Mouse (Mus musculus): Measurements from ENCODE around the gene Galk1. TPM values are rescaled to one million over a fixed set of nuclear protein-coding genes. Genes with fewer than 3 reads are reported as not detected.

The Galk1 gene
- polyA plus RNA-seq, 1 experiment from 2014 or later, result 65.5 TPM

- Histone ChIP-seq H3K4me2 (no peak overlapping the region), H3K27me3 (peaks cover 21% of the 10 kb centered on the region), H3K4me1 (replicated peaks) (no peaks in the 10 kb centered on the region), H3K9ac (no peak overlapping the region), H3K36me3 (no peaks in the 10 kb centered on the region), H3K27ac (no peak overlapping the region), H3K9me3 (no peaks in the 10 kb centered on the region), H3K4me3 (no peak overlapping the region)
- 88% methylated on average over 8 of the region's 8 CpGs for WGBS
- no peak for ATAC-seq (ENCODE audit: low FRiP score)
These were observed 29.2 kb downstream of the Galk1 start for GRCm38 (mm10) chr11:115983291-115983690.

- Histone ChIP-seq H3K4me2 (no peak overlapping the region), H3K27me3 (peaks cover 29% of the 10 kb centered on the region), H3K4me3 (no peak overlapping the region), H3K27ac (no peak overlapping the region), H3K9ac (no peak overlapping the region), H3K36me3 (no peaks in the 10 kb centered on the region), H3K9me3 (no peaks in the 10 kb centered on the region), H3K4me1 (replicated peaks) (no peaks in the 10 kb centered on the region)
- ATAC-seq (ENCODE audit: low FRiP score), result no peak
- WGBS, result 94% methylated on average over 15 of the region's 15 CpGs
These were observed 30.0 kb downstream of the Galk1 start for GRCm38 (mm10) chr11:115982472-115982871.

GRCm38 (mm10) chr11:115975544-115975943 lies 37.0 kb downstream of the Galk1 start:
- Histone ChIP-seq H3K4me1 (replicated peaks) (peaks cover 17% of the 10 kb centered on the region), H3K9ac (peak overlapping the region; percentile 64; the same call in 1 of the 2 replicates), H3K9me3 (no peaks in the 10 kb centered on the region), H3K4me2 (peak overlapping the region; percentile 65), H3K27ac (no peak overlapping the region; the same call in 1 of the 2 replicates), H3K36me3 (no peaks in the 10 kb centered on the region), H3K4me3 (peak overlapping the region; percentile 44), H3K27me3 (peaks cover 74% of the 10 kb centered on the region)
- WGBS, result 33% methylated on average over 12 of the region's 12 CpGs
- no peak for ATAC-seq (ENCODE audit: low FRiP score)

DNA sequence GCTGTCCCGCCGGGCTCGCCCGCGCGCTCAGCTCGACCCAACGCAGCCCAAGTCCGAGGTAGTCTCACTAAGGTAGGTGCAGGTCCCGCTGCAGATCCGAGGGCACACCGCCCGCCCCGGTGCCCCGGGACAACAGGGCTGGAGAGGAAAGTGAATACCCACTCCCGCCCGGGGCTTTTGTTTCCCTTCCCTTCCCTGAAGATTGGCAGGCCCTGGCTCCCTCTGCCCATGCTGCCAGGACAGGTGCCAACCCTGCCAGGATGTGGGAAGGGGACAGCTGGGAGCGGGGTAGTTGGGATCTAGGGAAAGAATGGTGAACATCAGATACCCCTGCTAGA lies 37.5 kb downstream of the Galk1 start:
- peak overlapping the region; percentile 65 for H3K4me2 ChIP-seq
- H3K4me1 ChIP-seq (replicated peaks), result peaks cover 20% of the 10 kb centered on the region
- peak overlapping the region; percentile 64 for H3K9ac ChIP-seq
- H3K27me3 ChIP-seq, result peaks cover 74% of the 10 kb centered on the region
- ATAC-seq (ENCODE audit: low FRiP score), result peak; percentile 46; the same call in 1 of the 2 replicates
- H3K27ac ChIP-seq, result 0 out of 2 replicates have a peak overlapping the region, but pooled peaks have one; percentile 18
- no peaks in the 10 kb centered on the region for H3K36me3 ChIP-seq
- no peaks in the 10 kb centered on the region for H3K9me3 ChIP-seq
- 2% methylated on average over 18 of the region's 18 CpGs for WGBS
- peak overlapping the region; percentile 44 for H3K4me3 ChIP-seq

DNA sequence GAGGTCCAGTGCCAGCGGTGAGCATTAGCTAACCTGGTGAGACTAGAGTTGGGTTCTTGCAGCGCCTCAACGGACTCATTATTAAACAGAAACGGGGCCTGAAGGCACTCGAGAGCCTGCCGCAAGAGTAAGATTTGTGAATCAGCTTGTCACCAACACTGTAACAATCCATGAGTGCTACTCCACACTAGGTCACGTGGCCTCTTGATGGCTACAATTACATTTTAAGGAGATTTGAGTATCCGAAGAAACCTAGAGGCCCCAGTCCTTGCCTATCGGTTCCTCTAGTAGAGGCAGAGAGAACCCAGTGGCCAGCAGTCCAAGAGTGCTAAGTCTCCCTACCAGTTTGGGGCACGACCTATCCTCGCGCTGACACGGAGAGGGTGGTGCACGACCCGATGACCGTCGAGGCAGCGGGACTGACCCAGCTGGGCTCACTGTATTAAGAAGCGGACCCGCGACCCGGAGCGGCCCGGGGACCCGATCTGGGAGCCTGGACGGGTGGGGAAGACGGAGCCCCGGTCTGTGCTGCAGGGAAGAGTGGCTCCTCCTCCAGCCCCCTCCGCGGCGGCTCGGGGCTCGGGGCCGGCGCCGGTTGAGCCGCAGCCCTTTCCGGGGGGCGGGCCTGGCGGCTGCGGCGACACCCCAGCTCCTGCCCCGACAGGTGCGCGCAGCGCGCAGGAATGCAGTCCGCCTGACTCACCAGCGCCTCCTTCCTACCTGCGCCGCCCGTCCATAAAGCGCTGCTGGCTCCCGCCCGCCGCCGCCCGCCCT lies 38.0 kb downstream of the Galk1 start, which contains the start of gene Itgb4:
Gene Itgb4 (plus strand): TSS at position 401 of the 774 bp plus-strand sequence.
- peaks cover 20% of the 10 kb centered on the region for H3K4me1 ChIP-seq (replicated peaks)
- 0 out of 2 replicates have a peak within 1 kb of the TSS, but pooled peaks have one; percentile 18 for H3K27ac ChIP-seq
- H3K4me2 ChIP-seq, result peak within 1 kb of the TSS; percentile 65
- H3K36me3 ChIP-seq, result no peaks in the 10 kb centered on the region
- ATAC-seq (ENCODE audit: low FRiP score), result peak; percentile 17; the same call in 1 of the 2 replicates
- 12% methylated on average over 44 of the region's 58 CpGs for WGBS
- peak within 1 kb of the TSS; percentile 44 for H3K4me3 ChIP-seq
- peak within 1 kb of the TSS; percentile 64 for H3K9ac ChIP-seq
- H3K9me3 ChIP-seq, result no peaks in the 10 kb centered on the region
- peaks cover 74% of the 10 kb centered on the region for H3K27me3 ChIP-seq

- Histone ChIP-seq H3K4me2 (no peak overlapping the region), H3K9ac (no peak overlapping the region), H3K27ac (no peak overlapping the region), H3K27me3 (peaks cover 42% of the 10 kb centered on the region), H3K36me3 (peaks cover 11% of the 10 kb centered on the region), H3K4me1 (replicated peaks) (peaks cover 20% of the 10 kb centered on the region), H3K9me3 (no peaks in the 10 kb centered on the region), H3K4me3 (no peak overlapping the region)
- no peak for ATAC-seq (ENCODE audit: low FRiP score)
- 65% methylated on average over 6 of the region's 6 CpGs for WGBS
These were observed 41.5 kb downstream of the Galk1 start for GRCm38 (mm10) chr11:115971016-115971415.

- H3K27ac ChIP-seq, result no peak overlapping the region
- H3K4me1 ChIP-seq (replicated peaks), result peaks cover 13% of the 10 kb centered on the region
- peaks cover 20% of the 10 kb centered on the region for H3K36me3 ChIP-seq
- H3K9me3 ChIP-seq, result no peaks in the 10 kb centered on the region
- no peak overlapping the region for H3K4me3 ChIP-seq
- peaks cover 34% of the 10 kb centered on the region for H3K27me3 ChIP-seq
- H3K4me2 ChIP-seq, result no peak overlapping the region
- peak overlapping the region; percentile 19; the same call in 1 of the 2 replicates for H3K9ac ChIP-seq
- 66% methylated on average over 15 of the region's 15 CpGs for WGBS
- ATAC-seq (ENCODE audit: low FRiP score), result no peak
These were observed 42.4 kb downstream of the Galk1 start for GRCm38 (mm10) chr11:115970006-115970673.

DNA sequence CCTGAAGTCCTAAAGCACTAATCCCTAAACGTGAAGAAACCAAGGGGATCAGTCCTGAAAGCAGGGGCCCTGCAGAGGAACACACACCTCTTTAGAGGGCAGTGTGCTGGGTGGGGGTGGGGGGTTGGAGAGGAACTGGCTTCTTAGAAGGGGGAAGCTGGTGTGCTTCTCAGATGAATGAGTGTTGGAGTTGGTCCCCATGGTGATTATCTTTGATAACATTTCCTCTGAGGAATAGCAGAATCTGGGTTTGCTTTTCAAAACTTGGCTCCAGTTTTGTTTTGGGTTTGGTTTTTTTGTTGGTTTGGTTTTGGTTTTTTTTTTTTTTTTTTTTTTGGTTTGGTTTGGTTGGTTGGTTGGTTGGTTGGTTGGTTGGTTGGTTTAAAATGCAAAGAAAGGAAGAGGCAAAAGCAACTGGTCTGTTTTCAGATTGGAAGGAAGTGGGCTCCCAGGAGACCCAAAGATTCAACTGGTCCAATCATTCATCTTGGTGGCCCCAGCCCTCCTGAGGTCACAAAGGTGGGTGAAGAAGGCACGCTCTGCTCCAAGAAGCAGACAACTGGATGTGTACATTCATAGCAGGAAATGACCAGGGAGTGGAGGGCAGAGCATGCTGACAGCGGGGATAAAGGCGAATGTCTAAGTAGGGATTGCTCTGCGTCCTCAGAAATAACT lies 43.7 kb downstream of the Galk1 start:
- no peak for ATAC-seq (ENCODE audit: low FRiP score)
- H3K9me3 ChIP-seq, result no peaks in the 10 kb centered on the region
- WGBS, result 71% methylated on average over 5 of the region's 5 CpGs
- H3K9ac ChIP-seq, result no peak overlapping the region
- no peak overlapping the region for H3K4me2 ChIP-seq
- H3K36me3 ChIP-seq, result peaks cover 33% of the 10 kb centered on the region
- peaks cover 21% of the 10 kb centered on the region for H3K27me3 ChIP-seq
- no peak overlapping the region for H3K27ac ChIP-seq
- peaks cover 3% of the 10 kb centered on the region; the same call in 1 of the 2 replicates for H3K4me1 ChIP-seq (replicated peaks)
- no peak overlapping the region for H3K4me3 ChIP-seq

DNA sequence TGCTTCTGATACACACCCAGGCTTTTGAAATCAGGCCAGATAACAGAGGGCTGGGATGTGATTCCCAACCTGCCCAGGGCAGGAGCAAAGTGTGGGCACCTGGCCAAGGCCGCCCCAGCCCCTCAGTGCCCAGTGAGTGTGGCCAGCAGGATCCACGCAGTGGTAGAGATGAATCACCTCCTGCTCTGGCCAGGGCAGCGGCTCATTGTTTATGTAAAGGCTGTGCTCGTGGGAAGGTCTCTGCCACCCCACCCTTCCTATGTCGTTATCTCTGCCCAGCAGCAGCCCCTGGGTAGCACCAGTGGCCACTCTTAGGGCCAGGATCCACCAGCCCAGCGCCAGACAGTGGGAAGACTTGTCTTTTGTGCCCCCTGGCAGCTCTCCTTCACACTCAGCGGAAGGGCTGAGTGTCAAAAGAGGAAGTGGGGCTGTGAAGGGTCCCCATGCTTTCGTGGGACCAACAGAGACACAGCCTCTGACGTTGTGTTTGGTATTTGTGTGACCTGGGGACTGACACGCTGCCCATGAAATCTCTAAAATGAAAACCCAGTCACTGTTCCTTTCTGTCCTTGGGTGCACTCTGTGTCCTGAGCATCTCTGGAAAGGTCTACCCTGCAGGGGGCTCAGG lies 47.4 kb downstream of the Galk1 start:
- Histone ChIP-seq H3K27ac (no peak overlapping the region), H3K9me3 (no peaks in the 10 kb centered on the region), H3K36me3 (peaks cover 71% of the 10 kb centered on the region), H3K9ac (no peak overlapping the region), H3K4me1 (replicated peaks) (no peaks in the 10 kb centered on the region; the same call in 1 of the 2 replicates), H3K4me3 (no peak overlapping the region), H3K4me2 (no peak overlapping the region), H3K27me3 (no peaks in the 10 kb centered on the region)
- 87% methylated on average over 10 of the region's 10 CpGs for WGBS
- ATAC-seq (ENCODE audit: low FRiP score), result no peak

GRCm38 (mm10) chr11:115962651-115963412 lies 49.7 kb downstream of the Galk1 start:
- Histone ChIP-seq H3K4me2 (no peak overlapping the region), H3K27me3 (no peaks in the 10 kb centered on the region), H3K9me3 (no peaks in the 10 kb centered on the region), H3K9ac (no peak overlapping the region), H3K4me3 (no peak overlapping the region), H3K27ac (no peak overlapping the region), H3K4me1 (replicated peaks) (peaks cover 1% of the 10 kb centered on the region; the same call in 1 of the 2 replicates), H3K36me3 (peaks cover 87% of the 10 kb centered on the region)
- 89% methylated on average over 9 of the region's 9 CpGs for WGBS
- ATAC-seq (ENCODE audit: low FRiP score), result no peak

DNA sequence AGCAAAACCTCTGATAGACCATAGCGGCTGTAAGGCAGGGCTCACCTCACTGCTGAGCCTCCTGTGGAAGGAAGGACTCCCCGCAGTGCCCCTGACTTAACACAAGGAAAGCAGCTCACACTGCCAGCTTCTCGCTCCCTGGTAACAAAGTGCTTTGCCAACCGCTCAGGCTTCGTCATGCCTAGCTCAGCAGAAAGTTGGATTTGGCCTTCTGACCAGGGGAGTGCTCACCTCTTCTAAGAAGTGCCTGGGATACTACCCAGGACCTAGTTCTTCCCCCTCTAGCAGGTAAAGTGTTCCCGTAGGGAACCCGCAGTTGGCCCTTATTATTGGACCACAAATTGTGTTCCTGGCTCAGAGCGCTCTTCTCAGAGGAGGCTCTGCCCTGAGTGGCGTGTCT lies 53.5 kb downstream of the Galk1 start:
- H3K9me3 ChIP-seq, result no peaks in the 10 kb centered on the region
- 98% methylated on average over 9 of the region's 9 CpGs for WGBS
- H3K4me2 ChIP-seq, result no peak overlapping the region
- no peak overlapping the region for H3K27ac ChIP-seq
- ATAC-seq (ENCODE audit: low FRiP score), result no peak
- no peak overlapping the region for H3K4me3 ChIP-seq
- peaks cover 74% of the 10 kb centered on the region for H3K36me3 ChIP-seq
- peaks cover 36% of the 10 kb centered on the region for H3K4me1 ChIP-seq (replicated peaks)
- no peak overlapping the region for H3K9ac ChIP-seq
- H3K27me3 ChIP-seq, result no peaks in the 10 kb centered on the region

Measured in hindbrain, embryonic 13.5 days (tissue).